Mouse (Mus musculus) spleen, postnatal 10 days (tissue): ENCODE measurements around the gene Nr3c2.

Experiments
- DNase-seq, 2 experiments: peaks; one replicate each; pipeline ENCODE4 v3.0.0; 2021 to 2022; ENCODE audit warnings: low spot score in 2 of 2

Gene Nr3c2

DNA sequence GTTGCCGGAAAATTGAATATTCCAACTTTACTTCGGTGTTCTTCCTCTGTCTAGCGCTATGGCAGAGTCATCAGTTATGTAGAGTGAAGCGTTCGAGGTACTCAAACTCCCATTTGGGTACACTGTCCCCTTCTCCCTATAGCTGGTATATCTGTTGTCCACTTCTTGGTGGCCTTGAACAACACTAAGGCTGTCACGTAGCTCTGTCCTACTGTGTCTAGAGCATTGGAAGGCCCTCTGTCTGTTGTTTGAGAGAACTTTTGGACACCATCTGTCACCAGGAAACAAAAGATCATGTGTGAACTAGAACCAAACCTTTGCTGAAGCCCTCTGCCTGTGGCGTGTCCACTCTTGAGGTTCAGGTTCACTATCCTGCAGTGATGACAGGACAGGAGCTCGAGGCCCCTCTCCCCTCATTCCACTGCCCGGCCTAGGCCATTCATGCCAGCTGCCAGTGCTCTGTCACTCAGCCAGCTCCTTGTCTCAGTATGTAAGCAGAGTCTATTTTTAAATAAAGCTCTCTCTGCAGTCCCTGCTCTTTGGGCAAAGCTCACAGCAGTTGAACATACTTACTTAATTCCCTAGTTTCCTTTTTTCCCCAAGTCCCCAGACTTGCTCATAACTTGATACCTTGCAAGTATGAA is 72.6 kb downstream of the Nr3c2 start:
- no peak for DNase-seq

GRCm38 (mm10) chr8:76972947-76973552 is 73.8 kb downstream of the Nr3c2 start:
- no peak for DNase-seq

- DNase-seq = no peak
Observed at GRCm38 (mm10) chr8:76977907-76978306, 78.7 kb downstream of the Nr3c2 start.

DNA sequence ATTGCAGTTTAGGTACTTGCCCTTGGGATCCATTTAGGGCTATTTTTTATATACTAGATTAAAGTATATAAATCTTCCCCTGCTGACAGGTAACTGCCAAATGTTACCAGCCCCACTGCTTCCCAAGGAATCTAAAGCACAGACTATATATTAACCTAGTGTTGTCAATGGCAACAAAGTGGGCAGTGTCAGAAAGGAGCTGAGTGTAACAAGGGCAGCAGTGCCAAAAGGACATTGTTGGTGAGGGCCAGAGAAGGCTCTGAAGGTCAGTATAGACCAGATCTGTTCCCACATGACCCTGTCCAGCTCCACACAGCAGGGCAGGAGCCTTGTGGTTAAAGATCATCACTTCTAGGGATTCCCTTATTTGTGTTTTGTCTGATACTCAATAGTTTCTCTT is 84.8 kb downstream of the Nr3c2 start:
- no peak for DNase-seq

DNA sequence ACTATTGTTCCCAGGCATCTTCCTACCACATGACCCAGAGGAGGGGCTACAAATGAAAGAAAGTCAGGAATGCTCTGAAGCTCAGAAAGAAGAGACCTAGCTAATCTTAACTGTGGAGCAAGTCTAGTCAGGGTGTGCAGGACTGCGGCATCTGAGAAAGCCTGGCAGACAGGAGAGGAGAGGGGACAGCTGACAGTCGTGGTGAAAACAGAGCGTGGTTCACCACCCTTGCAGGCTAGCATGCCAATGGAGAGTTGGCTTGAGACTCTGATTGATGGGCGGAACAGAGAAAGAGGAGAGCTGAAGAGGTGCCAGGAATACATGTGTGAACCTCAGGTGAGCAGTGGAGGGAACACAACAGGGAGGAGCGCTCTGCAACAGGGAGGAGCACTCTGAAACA is 85.6 kb downstream of the Nr3c2 start:
- no peak for DNase-seq

- no peak for DNase-seq
Observed at GRCm38 (mm10) chr8:76987876-76988275, 88.6 kb downstream of the Nr3c2 start.

- DNase-seq = no peak
Observed at GRCm38 (mm10) chr8:76998276-76998675, 99.0 kb downstream of the Nr3c2 start.

DNA sequence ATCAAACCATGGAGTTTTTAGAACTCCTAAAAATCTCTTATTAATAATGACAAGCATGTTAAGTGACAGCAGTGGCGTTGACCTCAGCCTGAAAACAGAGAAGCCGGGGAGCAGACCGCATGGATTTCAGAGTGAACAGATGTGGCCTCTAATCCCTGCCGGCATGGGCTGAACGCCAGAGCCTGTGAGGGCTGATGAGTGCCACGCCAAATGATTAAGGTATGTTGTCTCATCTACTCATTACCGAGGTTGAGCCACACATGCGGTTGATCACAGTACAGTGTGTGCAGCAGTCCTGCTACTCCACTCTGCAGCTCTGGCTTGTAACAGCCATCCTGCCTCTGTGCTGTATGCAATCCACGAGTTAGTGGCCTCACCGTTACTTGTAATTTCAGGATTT is 110.2 kb downstream of the Nr3c2 start:
- DNase-seq = no peak

GRCm38 (mm10) chr8:77011985-77012384 is 112.7 kb downstream of the Nr3c2 start:
- DNase-seq = no peak

DNA sequence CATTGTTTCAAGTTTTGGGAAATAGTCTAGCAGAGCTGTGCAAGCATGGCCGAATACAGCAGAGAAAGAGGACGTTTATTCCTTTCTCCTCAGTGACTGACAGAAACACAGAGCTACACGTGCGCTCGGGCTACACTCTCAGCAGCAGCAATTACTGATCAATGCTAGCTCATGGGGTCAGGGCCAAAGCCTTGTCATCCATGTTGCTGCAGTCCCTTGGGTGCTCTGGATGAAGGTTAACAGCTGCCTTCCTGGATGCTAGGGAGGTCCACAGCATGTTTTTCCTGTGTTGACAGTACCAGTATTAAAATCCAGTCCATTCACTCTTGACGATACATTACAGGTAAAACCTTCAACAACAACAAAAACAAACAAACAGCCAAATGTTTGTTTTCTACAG is 113.4 kb downstream of the Nr3c2 start:
- no peak for DNase-seq

GRCm38 (mm10) chr8:77016713-77017112 is 117.5 kb downstream of the Nr3c2 start:
- no peak for DNase-seq

GRCm38 (mm10) chr8:77023837-77024710 is 124.8 kb downstream of the Nr3c2 start:
- DNase-seq = no peak

- no peak for DNase-seq
Observed at GRCm38 (mm10) chr8:77031213-77031612, 132.0 kb downstream of the Nr3c2 start.

DNA sequence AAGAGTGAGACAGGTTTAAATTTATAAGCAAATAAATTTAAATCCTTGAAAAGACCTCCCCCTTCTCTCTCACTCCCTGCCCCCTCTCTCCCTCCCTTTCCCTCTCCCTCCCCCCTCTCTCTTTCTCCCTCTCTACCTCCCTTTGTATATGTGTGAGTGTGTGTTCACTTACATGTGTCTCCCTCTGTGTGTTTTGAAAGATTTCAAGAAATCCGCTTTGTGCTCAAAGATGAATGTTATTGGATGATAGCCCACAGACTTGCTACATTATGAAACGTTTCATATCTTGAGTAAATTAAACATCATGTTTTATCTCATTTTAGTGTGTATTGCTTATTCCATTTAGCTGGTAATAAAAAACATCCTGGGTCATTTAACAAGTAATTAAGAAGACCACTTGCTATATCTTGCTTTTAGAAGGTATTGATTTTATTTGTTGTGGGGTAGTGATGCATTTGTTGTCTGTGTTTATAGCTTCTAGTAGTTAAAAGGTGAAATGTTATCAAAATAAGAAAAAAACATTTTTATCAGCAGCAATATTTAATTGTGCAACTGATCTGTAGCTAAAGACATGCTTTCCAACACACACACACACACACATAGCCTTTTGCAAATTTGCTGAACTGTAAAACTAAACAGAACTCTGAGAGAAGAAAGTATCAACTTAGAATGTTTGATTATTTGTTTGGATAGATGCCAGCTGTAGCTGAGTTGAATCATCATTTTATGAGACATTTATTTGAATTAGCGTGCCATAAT is 134.6 kb downstream of the Nr3c2 start:
- no peak for DNase-seq

DNA sequence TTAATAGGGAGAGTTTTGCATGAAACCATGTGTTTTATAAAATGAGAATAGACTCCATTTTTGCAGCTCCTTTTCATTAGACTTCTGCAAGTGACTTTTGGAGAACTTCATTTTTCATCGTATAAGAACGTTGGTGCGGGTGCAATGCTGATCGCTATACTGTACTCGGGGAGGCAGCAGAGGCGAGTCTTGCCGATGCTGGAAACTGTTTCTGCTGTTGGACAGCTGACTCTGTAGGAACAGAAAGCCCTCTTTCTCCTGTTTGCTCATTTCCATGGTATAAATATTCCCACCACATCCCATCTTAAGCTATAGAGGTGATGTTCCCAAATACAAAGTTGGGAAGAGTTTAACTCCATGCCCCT is 135.2 kb downstream of the Nr3c2 start:
- no peak for DNase-seq

DNA sequence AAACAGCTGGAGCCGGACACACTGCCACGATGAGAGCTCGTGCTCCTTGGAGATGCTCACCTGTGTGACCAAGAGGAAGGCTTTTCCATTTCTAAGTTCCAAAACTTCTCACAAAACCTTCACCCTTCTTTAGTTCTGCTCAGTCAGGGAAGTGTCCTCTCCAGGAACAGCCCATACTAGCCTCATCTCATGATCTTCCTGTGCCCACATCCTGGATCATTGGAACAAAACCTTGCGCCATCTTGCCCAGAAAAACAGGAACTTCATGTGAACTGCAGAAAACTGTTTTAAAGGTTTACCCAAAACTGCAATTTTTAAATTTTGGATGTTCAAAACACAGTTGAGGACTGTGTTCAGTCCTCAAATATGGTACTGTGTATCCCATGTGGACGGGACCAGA is 142.0 kb downstream of the Nr3c2 start:
- DNase-seq = no peak

GRCm38 (mm10) chr8:77044849-77045248 is 145.6 kb downstream of the Nr3c2 start:
- DNase-seq = no peak

DNA sequence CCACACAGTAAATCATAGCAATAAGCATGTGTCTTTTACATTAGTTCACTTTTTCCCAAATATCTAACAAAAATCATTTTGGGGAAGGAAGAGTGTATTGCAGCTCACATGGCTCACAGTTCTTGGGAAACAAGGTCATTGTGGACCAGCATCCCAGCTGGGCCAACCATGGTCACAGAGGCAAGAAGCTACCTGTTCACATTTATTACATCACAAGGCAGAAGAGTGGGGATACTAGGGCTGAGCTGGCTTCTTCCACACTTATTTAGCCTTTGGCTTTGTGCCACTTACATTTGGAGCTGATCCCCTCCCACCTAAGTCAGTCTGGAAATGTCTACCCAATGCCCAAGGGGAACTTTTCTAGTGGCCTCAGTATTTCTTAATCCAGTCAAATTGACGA is 146.5 kb downstream of the Nr3c2 start:
- no peak for DNase-seq

DNA sequence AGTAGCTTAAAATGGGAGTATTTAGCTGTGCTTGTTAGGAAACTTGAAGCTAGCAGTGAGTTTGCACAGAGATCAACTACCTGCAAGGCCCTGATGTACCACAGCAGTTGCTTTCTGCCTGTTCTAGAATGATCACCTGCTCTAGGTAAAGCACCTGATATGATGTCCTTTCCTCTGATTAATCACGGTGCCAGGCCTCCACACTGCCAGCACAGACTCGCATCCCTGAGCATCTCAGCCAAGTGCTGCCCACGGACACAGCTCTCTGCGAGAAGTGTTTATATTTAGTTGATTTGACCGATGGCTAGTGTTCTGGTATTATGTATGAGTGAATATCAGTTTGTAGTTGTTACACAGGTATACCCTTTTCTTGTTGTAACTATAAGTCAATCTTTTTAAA is 147.0 kb downstream of the Nr3c2 start:
- no peak for DNase-seq

- no peak for DNase-seq
Observed at GRCm38 (mm10) chr8:77046731-77047130, 147.5 kb downstream of the Nr3c2 start.

- no peak for DNase-seq
Observed at GRCm38 (mm10) chr8:77051399-77052275, 152.4 kb downstream of the Nr3c2 start.
